Mouse (Mus musculus) spleen, adult 2 months (tissue): ENCODE measurements around the gene Rsph10b.

Experiments used
- CTCF ChIP-seq: fragments of 200-500 bp; IDR thresholded peaks from 2 replicates; pipeline ENCODE4 v1.5.1; 2011; ENCODE audit warnings: mild to moderate bottlenecking, inconsistent platforms; ENCODE audit not compliant: insufficient read depth, insufficient read length, insufficient replicate concordance; ENCODE audit errors: extremely low read depth
- POLR2A ChIP-seq: fragments of 200-500 bp; IDR thresholded peaks from 2 replicates; pipeline ENCODE4 v1.6.1; 2011; ENCODE audit warnings: low read depth, low read length, inconsistent platforms

GRCm38 (mm10) chr5:144014551-144015311, 81.9 kb downstream of the Rsph10b start, which contains the start of gene Ccz1:
- no peak for TF ChIP-seq CTCF
- peak; percentile 22; the same call in 1 of the 2 replicates for TF ChIP-seq POLR2A
